13 mouse cellular contexts compared by ENCODE assay signal in the genomic region with DNA sequence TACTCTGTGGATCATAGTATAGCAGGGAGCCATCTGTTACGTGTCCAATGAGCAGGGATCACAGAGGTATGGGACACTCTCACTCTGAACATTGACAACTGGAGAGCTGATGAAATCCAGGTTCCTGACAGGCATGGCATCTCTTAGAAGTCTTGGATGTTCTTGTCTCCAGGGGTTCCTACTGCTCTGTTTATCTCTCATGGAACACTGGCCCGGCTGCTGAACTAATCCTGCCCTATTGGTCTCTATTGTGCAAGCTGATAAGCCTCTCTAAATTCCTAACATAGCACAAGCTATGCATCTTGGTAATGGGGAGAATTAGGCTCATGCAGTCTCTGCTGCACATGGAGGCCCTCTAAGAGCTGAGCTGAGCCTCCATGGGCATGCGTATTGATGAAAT. TPM values are rescaled to one million over a fixed set of nuclear protein-coding genes. Genes with fewer than 3 reads are reported as not detected.
"Had no signal": no experiment of that assay in that cellular context is flagged by ENCODE, and none has a peak within 500 bp of the region (broad histone marks: within the 10 kb centered on the region; RNA-seq: fewer than 3 reads in every experiment).

No protein-coding gene starts in this region.

- H3K9ac ChIP-seq: liver, embryonic 15.5 days; midbrain, embryonic 12.5 days had no signal

- H3K36me3 ChIP-seq: limb, embryonic 10.5 days; liver, embryonic 15.5 days; midbrain, embryonic 12.5 days had no signal

- H3K4me3 ChIP-seq: left cerebral cortex, adult 2 months; limb, embryonic 10.5 days; liver, embryonic 15.5 days; megakaryocyte, embryonic 14.5 days; midbrain, embryonic 12.5 days had no signal

- H3K9me3 ChIP-seq: limb, embryonic 10.5 days; liver, embryonic 15.5 days; megakaryocyte, embryonic 14.5 days; midbrain, embryonic 12.5 days had no signal

- H3K4me2 ChIP-seq: liver, embryonic 11.5 days; liver, embryonic 15.5 days; midbrain, embryonic 12.5 days had no signal

- H3K4me1 ChIP-seq: liver, embryonic 15.5 days had no signal

- H3K27ac ChIP-seq: left cerebral cortex, adult 2 months; limb, embryonic 10.5 days; liver, embryonic 15.5 days; macrophage; midbrain, embryonic 12.5 days; stomach, postnatal 0 days had no signal

- DNase-seq: kidney, postnatal 25 days; lung, postnatal 10 days; thymus, postnatal 4 days had no signal

RNA-seq across cellular contexts. Expression of gene March10, which starts 48.5 kb away (rescaled TPM):
- total RNA-seq: neutrophil, adult 5-6 weeks had no signal
- polyA plus RNA-seq: limb, embryonic 10.5 days; liver, embryonic 11.5 days; liver, embryonic 15.5 days; macrophage; neural tube, embryonic 11.5 days; stomach, postnatal 0 days had no signal
